Mouse (Mus musculus) layer of hippocampus, adult 2 months (tissue): ENCODE measurements at regions not wholly inside any gene's neighbourhood (a gene's known extent, or its start where the extent isn't known, plus 50 kb on each side); places are given as distances from the start of the nearest gene placed in this dataset.

ENCODE experiments used
- DNase-seq, 2 experiments: peaks; one replicate each; pipeline ENCODE4 v3.0.0; 2022; ENCODE audit warnings: low spot score in 2 of 2
- H3K27ac ChIP-seq: fragments of 200-600 bp; 2 replicates; pipeline ENCODE4 v1.8.1; 2022
- H3K4me3 ChIP-seq: fragments of 200-600 bp; 2 replicates; pipeline ENCODE4 v1.8.1; 2022; ENCODE audit warnings: mild to moderate bottlenecking
- CTCF ChIP-seq: fragments of 200-600 bp; conservative IDR thresholded peaks from 2 replicates; pipeline ENCODE4 v1.8.1; 2022; ENCODE audit warnings: antibody characterized with exemption, mild to moderate bottlenecking, moderate library complexity

GRCm38 (mm10) chr3:39714056-39714592 is 817.0 kb upstream of the Intu start:
- DNase-seq = no peak
- Histone ChIP-seq H3K27ac (no peak overlapping the region), H3K4me3 (no peak overlapping the region)
- no peak for TF ChIP-seq CTCF

GRCm38 (mm10) chr3:39718946-39719545 is 812.0 kb upstream of the Intu start:
- no peak for TF ChIP-seq CTCF
- Histone ChIP-seq H3K4me3 (no peak overlapping the region), H3K27ac (no peak overlapping the region)
- DNase-seq = no peak

- no peak overlapping the region for H3K27ac ChIP-seq
- H3K4me3 ChIP-seq = no peak overlapping the region
- DNase-seq = no peak
- TF ChIP-seq CTCF = no peak
Observed at GRCm38 (mm10) chr3:39725755-39726154, 805.3 kb upstream of the Intu start.

GRCm38 (mm10) chr3:39736639-39737038 is 794.4 kb upstream of the Intu start:
- Histone ChIP-seq H3K27ac (peak overlapping the region; percentile 76), H3K4me3 (no peak overlapping the region)
- peak; percentile 30 to 66 for DNase-seq
- no peak for TF ChIP-seq CTCF

GRCm38 (mm10) chr3:39745947-39746346 is 785.1 kb upstream of the Intu start:
- peak; percentile 67 to 71 for DNase-seq
- no peak for TF ChIP-seq CTCF
- Histone ChIP-seq H3K4me3 (no peak overlapping the region), H3K27ac (peak overlapping the region; percentile 18; the same call in 1 of the 2 replicates)

GRCm38 (mm10) chr3:39768981-39769568 is 762.0 kb upstream of the Intu start:
- no peak overlapping the region for H3K27ac ChIP-seq
- no peak for TF ChIP-seq CTCF
- no peak for DNase-seq
- H3K4me3 ChIP-seq = no peak overlapping the region

GRCm38 (mm10) chr3:39776278-39777039 is 754.6 kb upstream of the Intu start:
- Histone ChIP-seq H3K27ac (no peak overlapping the region), H3K4me3 (no peak overlapping the region)
- no peak for DNase-seq
- no peak for TF ChIP-seq CTCF

- no peak for DNase-seq
- Histone ChIP-seq H3K27ac (no peak overlapping the region), H3K4me3 (no peak overlapping the region)
- no peak for TF ChIP-seq CTCF
Observed at GRCm38 (mm10) chr3:39779690-39780218, 751.3 kb upstream of the Intu start.

- no peak overlapping the region for H3K4me3 ChIP-seq
- no peak for TF ChIP-seq CTCF
- DNase-seq = no peak
- H3K27ac ChIP-seq = no peak overlapping the region
Observed at GRCm38 (mm10) chr3:39780270-39780669, 750.8 kb upstream of the Intu start.

- peak overlapping the region; percentile 69; the same call in 1 of the 2 replicates for H3K27ac ChIP-seq
- DNase-seq = no peak
- TF ChIP-seq CTCF = no peak
- no peak overlapping the region for H3K4me3 ChIP-seq
Observed at GRCm38 (mm10) chr3:39784901-39785300, 746.2 kb upstream of the Intu start.

- no peak for TF ChIP-seq CTCF
- Histone ChIP-seq H3K4me3 (no peak overlapping the region), H3K27ac (no peak overlapping the region)
- no peak for DNase-seq
Observed at GRCm38 (mm10) chr3:39809586-39809985, 721.5 kb upstream of the Intu start.

- Histone ChIP-seq H3K27ac (0 out of 2 replicates have a peak overlapping the region, but pooled peaks have one; percentile 32), H3K4me3 (no peak overlapping the region)
- peak; percentile 67 to 74 for DNase-seq
- TF ChIP-seq CTCF = peak; percentile 98
Observed at GRCm38 (mm10) chr3:39814814-39815213, 716.3 kb upstream of the Intu start.

- Histone ChIP-seq H3K4me3 (no peak overlapping the region), H3K27ac (no peak overlapping the region)
- TF ChIP-seq CTCF = no peak
- DNase-seq = no peak
Observed at GRCm38 (mm10) chr3:39830488-39831056, 700.5 kb upstream of the Intu start.
